Mouse (Mus musculus) midbrain, embryonic 16.5 days (tissue): ENCODE measurements around the gene Cox19. TPM values are rescaled to one million over a fixed set of nuclear protein-coding genes. Genes with fewer than 3 reads are reported as not detected.

ENCODE experiments used
- ATAC-seq: fragments of 200-750 bp; cut with Nextera tagmentation; 2 replicates; pipeline ENCODE4 v1.8.0; 2017; ENCODE audit warnings: moderate TSS enrichment
- H3K27ac ChIP-seq: fragments of 300-500 bp; sonication (generic); 2 replicates; pipeline ENCODE4 v1.5.1; 2014; ENCODE audit warnings: mild to moderate bottlenecking, low read length, mixed read lengths
- H3K27me3 ChIP-seq: fragments of 300-500 bp; sonication (generic); 2 replicates; pipeline ENCODE4 v1.6.1; 2014; ENCODE audit warnings: low read depth, low read length, mixed read lengths; ENCODE audit not compliant: control insufficient read depth, insufficient read depth
- H3K36me3 ChIP-seq: fragments of 300-500 bp; sonication (generic); 2 replicates; pipeline ENCODE4 v1.6.1; 2014; ENCODE audit warnings: mild to moderate bottlenecking, low read length, moderate library complexity, mixed read lengths; ENCODE audit not compliant: control insufficient read depth, insufficient read depth
- H3K4me1 ChIP-seq: fragments of 300-500 bp; sonication (generic); 2 replicates; pipeline ENCODE4 v1.6.1; 2014; ENCODE audit warnings: mild to moderate bottlenecking, low read length, mixed read lengths; ENCODE audit not compliant: control insufficient read depth, insufficient read depth
- H3K4me2 ChIP-seq: fragments of 300-500 bp; sonication (generic); 2 replicates; pipeline ENCODE4 v1.6.1; 2014; ENCODE audit warnings: mild to moderate bottlenecking, low read length, mixed read lengths
- H3K4me3 ChIP-seq: fragments of 300-500 bp; sonication (generic); 2 replicates; pipeline ENCODE4 v1.5.1; 2014; ENCODE audit warnings: low read depth, mild to moderate bottlenecking, low read length, moderate library complexity, mixed read lengths
- H3K9ac ChIP-seq: fragments of 300-500 bp; sonication (generic); 2 replicates; pipeline ENCODE4 v1.6.1; 2014; ENCODE audit warnings: low read depth, low read length, mixed read lengths
- H3K9me3 ChIP-seq: fragments of 300-500 bp; sonication (generic); replicated peaks from 2 replicates; pipeline ENCODE4 v1.6.1; 2014; ENCODE audit warnings: mild to moderate bottlenecking, low read length, mixed read lengths; ENCODE audit not compliant: control insufficient read depth, poor library complexity, severe bottlenecking
- WGBS: fragments of 180-500 bp; shearing (Covaris S2); extraction: QIAGEN DNeasy Blood & Tissue Kit; methylation state at CpG from one replicate; pipeline ENCODE4 v1.1.7; 2014; 5-methylcytosine and 5-hydroxymethylcytosine counted together
- polyA plus RNA-seq: library from polyadenylated mRNA; unstranded; fragments of >200 nt; fragmentation: Nextera tagmentation; extraction: Ambion mirVana; gene quantifications from 2 replicates; pipeline ENCODE4 v1.2.1, GENCODE M21; 2015

The Cox19 gene
- polyA plus RNA-seq: 102 and 105 TPM in 2 replicates

DNA sequence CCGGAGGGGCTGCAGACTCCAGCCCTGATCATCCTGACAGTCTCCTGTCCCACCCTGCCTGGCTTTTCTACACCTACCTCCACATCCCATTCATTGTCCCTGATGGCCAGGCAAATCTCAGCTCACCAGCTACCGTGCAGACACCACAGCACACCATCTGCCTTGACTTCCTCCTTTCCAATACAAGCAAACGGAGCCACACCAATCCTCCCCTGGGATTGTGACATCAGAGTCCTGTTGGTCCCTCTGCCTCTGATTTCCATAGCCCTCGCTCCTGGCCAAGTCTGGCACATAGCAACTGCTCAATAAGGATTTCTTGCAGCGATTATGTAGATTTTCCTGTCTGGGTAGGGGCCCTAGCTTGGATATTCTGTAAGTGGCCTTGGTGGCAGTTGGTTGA is at the start of gene Cox19:
TSS of gene Cox19 (minus strand) at position 285 of the 400 bp plus-strand sequence.
- Histone ChIP-seq H3K27ac (no peak within 1 kb of the TSS), H3K4me3 (no peak within 1 kb of the TSS), H3K9me3 (no peaks in the 10 kb centered on the region), H3K4me1 (no peaks in the 10 kb centered on the region), H3K36me3 (no peaks in the 10 kb centered on the region), H3K9ac (0 out of 2 replicates have a peak within 1 kb of the TSS, but pooled peaks have one; percentile 12), H3K27me3 (no peaks in the 10 kb centered on the region), H3K4me2 (no peak within 1 kb of the TSS)
- ATAC-seq: no peak
- 51% methylated on average over 5 of the region's 5 CpGs for WGBS

DNA sequence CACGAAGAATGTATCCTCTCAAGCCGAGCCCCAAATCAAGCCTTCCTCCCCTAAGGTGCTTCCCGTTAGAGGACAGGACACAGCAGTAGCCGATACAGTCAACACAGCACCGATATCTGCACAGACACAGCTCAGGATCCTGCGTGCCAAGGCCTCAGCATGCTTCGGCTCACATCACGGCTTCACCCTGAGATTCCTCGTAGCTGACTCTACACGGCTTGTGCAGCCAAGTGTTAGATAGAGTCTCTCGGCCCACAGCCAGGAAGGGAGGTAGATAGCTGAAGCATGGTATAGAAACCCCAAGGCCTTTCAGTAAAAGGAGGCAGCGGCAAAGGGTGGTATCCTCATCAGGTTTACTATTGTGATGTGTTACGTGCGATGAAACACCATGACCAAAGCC is 48.8 kb upstream of the Cox19 start:
- 88% methylated on average over 14 of the region's 14 CpGs for WGBS

DNA sequence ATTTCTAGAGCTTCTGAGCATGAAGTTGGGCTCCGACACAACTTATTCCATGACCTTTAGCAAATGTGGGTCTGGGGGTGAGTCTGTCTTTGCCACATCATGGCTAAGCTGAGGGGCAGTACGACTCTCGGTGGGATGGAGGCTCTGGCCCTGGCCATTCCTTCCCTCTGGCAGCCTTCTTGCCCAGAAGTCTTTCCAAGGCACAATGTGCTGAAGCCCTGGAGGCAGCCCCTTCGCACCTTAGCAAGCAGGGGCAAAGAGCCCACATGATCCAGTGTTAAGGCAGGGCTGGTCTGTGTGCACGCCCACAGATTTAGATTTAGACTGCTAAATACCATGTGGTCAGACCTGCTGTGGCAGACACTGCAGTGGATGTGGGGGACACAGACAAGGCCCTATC is 47.6 kb upstream of the Cox19 start:
- H3K9ac ChIP-seq: no peak overlapping the region
- no peak overlapping the region for H3K27ac ChIP-seq
- H3K4me2 ChIP-seq: no peak overlapping the region
- H3K36me3 ChIP-seq: no peaks in the 10 kb centered on the region
- WGBS: 83% methylated on average over 5 of the region's 5 CpGs
- no peaks in the 10 kb centered on the region for H3K27me3 ChIP-seq
- no peak for ATAC-seq
- no peaks in the 10 kb centered on the region for H3K9me3 ChIP-seq
- peaks cover 3% of the 10 kb centered on the region; the same call in 1 of the 2 replicates for H3K4me1 ChIP-seq
- no peak overlapping the region for H3K4me3 ChIP-seq

More for the DNA sequence above, 48.8 kb upstream of the Cox19 start:
- no peaks in the 10 kb centered on the region for H3K27me3 ChIP-seq
- no peak overlapping the region for H3K4me2 ChIP-seq
- H3K4me3 ChIP-seq: no peak overlapping the region
- no peaks in the 10 kb centered on the region for H3K36me3 ChIP-seq
- no peak overlapping the region for H3K9ac ChIP-seq
- H3K4me1 ChIP-seq: peaks cover 3% of the 10 kb centered on the region; the same call in 1 of the 2 replicates
- no peak overlapping the region for H3K27ac ChIP-seq
- no peaks in the 10 kb centered on the region for H3K9me3 ChIP-seq
- ATAC-seq: no peak

DNA sequence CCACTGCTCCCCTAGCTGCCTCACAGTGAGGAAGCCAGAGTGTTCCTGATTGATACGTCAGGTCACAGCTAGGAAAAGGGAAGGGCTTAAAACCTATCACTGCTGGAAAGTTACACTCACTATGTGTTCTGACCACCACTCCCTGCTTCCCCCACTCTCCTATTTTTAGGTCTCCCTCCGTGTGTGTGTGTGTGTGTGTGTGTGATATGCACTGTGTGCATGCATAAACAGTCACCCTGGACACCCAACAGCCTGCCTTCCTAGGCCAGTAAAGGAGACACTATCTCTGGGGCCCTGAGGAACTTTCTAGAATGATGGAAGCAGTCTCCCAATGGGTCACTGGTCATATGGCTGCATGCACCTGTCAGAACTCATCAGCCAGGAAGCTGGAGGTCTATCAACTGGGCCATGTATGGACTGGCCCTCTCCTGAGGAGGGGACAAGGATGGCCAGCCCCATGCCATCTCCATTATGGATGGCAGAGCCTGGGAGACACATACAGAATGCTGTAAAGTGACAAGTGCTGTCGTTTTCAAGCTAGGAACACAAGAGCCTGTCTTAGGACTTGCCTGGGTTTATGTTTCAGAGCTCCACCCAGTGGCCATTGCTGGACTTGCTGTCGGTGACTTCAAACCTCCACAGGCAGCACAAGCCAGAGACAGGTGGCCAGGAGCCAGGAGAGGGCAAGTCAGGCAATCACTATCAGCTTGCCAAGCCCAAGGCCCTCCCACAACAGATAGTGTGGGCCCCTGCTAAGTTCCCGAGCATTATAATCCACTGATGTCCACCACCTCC is 46.9 kb upstream of the Cox19 start:
- WGBS: 44% methylated on average over 5 of the region's 5 CpGs
- H3K36me3 ChIP-seq: no peaks in the 10 kb centered on the region
- no peak overlapping the region for H3K4me3 ChIP-seq
- H3K9me3 ChIP-seq: no peaks in the 10 kb centered on the region
- peaks cover 3% of the 10 kb centered on the region; the same call in 1 of the 2 replicates for H3K4me1 ChIP-seq
- H3K27ac ChIP-seq: no peak overlapping the region
- peak; percentile 76 for ATAC-seq
- H3K9ac ChIP-seq: no peak overlapping the region
- no peak overlapping the region for H3K4me2 ChIP-seq
- H3K27me3 ChIP-seq: no peaks in the 10 kb centered on the region

DNA sequence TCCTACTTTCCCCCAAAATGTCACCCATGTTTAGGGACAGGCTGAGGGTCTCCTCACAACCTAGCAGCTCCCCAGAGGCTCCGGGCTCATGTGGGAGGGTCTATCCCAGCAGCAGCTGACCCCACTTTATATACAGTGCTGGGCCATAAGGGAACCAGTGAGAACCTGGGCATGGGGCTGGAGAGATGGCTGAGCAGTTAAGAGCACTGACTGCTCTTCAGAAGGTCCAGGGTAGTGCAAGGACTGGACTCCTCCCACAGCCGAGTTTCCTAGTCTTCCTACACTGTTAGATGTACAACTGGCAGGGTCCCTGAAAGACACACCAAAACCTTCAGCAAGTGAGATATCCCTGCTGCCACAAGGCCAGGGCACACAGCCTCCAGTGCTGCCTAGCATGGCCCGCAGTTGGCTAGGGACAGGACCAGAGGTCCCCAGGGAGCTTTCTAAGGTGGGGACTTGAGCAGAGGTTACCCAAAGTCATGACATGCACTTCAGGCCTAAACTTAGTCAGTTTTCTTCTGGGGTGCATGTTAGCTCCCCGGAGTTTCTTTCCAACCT is 46.2 kb upstream of the Cox19 start:
- H3K9ac ChIP-seq: no peak overlapping the region

GRCm38 (mm10) chr5:139395528-139395927 is 44.3 kb upstream of the Cox19 start:
- Histone ChIP-seq H3K27me3 (no peaks in the 10 kb centered on the region), H3K4me2 (no peak overlapping the region), H3K4me1 (peaks cover 3% of the 10 kb centered on the region; the same call in 1 of the 2 replicates), H3K36me3 (no peaks in the 10 kb centered on the region), H3K27ac (no peak overlapping the region), H3K4me3 (no peak overlapping the region), H3K9ac (no peak overlapping the region), H3K9me3 (no peaks in the 10 kb centered on the region)
- no peak for ATAC-seq
- WGBS: 94% methylated on average over 4 of the region's 4 CpGs

More for the DNA sequence above, 46.2 kb upstream of the Cox19 start:
- Histone ChIP-seq H3K27ac (no peak overlapping the region), H3K9me3 (no peaks in the 10 kb centered on the region), H3K4me3 (no peak overlapping the region), H3K4me2 (no peak overlapping the region), H3K36me3 (no peaks in the 10 kb centered on the region), H3K4me1 (peaks cover 3% of the 10 kb centered on the region; the same call in 1 of the 2 replicates), H3K27me3 (no peaks in the 10 kb centered on the region)
- WGBS: 89% methylated on average over 4 of the region's 4 CpGs
- no peak for ATAC-seq

DNA sequence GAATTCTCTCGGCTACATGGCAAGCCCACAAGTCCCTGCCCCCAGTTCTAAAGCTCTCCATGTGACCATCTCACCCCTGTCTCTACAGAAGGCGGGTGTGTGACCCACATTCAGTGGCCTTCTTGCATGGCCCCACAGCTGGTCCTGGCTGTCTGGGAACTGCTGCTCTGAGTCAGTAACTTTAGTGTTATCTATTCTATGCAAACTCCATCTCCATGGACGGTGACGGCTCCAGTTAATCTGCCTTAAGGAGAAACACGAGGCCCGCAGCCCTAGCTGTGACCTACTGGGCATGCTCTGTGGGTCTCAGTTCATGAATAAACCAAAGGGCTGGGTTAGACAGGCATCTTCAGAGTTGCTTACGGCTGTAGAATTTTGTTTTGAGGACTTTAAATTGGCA is 43.2 kb upstream of the Cox19 start:
- Histone ChIP-seq H3K27me3 (no peaks in the 10 kb centered on the region), H3K4me2 (no peak overlapping the region), H3K4me3 (no peak overlapping the region), H3K9ac (no peak overlapping the region), H3K9me3 (no peaks in the 10 kb centered on the region), H3K27ac (no peak overlapping the region), H3K4me1 (peaks cover 3% of the 10 kb centered on the region; the same call in 1 of the 2 replicates), H3K36me3 (no peaks in the 10 kb centered on the region)
- ATAC-seq: no peak
- WGBS: 59% methylated on average over 7 of the region's 7 CpGs

GRCm38 (mm10) chr5:139393197-139393588 is 42.0 kb upstream of the Cox19 start:
- Histone ChIP-seq H3K9me3 (no peaks in the 10 kb centered on the region), H3K27ac (no peak overlapping the region), H3K27me3 (no peaks in the 10 kb centered on the region), H3K9ac (no peak overlapping the region), H3K36me3 (no peaks in the 10 kb centered on the region), H3K4me1 (peaks cover 4% of the 10 kb centered on the region; the same call in 1 of the 2 replicates), H3K4me2 (no peak overlapping the region), H3K4me3 (no peak overlapping the region)
- ATAC-seq: no peak
- WGBS: 92% methylated on average over 16 of the region's 16 CpGs
